Mouse (Mus musculus) hindbrain, embryonic 14.5 days (tissue): ENCODE measurements around the gene Tiam1. TPM values are rescaled to one million over a fixed set of nuclear protein-coding genes. Genes with fewer than 3 reads are reported as not detected.

Source experiments
- ATAC-seq: fragments of 200-750 bp; cut with Nextera tagmentation; 2 replicates; pipeline ENCODE4 v1.8.0; 2017; ENCODE audit warnings: moderate number of reproducible peaks, mild to moderate bottlenecking, moderate TSS enrichment, moderate library complexity; ENCODE audit not compliant: low FRiP score
- DNase-seq: peaks from one replicate; pipeline ENCODE4 v3.0.0-alpha.2; 2015; ENCODE audit warnings: low spot score
- H3K27ac ChIP-seq: fragments of 300-500 bp; sonication (generic); 2 replicates; pipeline ENCODE4 v1.5.1; 2014; ENCODE audit warnings: mild to moderate bottlenecking, moderate library complexity
- H3K27me3 ChIP-seq: fragments of 300-500 bp; sonication (generic); 2 replicates; pipeline ENCODE4 v1.6.1; 2014; ENCODE audit warnings: mild to moderate bottlenecking, low read length, mixed read lengths; ENCODE audit not compliant: control insufficient read depth, insufficient read depth
- H3K36me3 ChIP-seq: fragments of 300-500 bp; sonication (generic); replicated peaks from 2 replicates; pipeline ENCODE4 v1.6.1; 2014; ENCODE audit not compliant: control insufficient read depth, insufficient read depth
- H3K4me1 ChIP-seq: fragments of 300-500 bp; sonication (generic); replicated peaks from 2 replicates; pipeline ENCODE4 v1.6.1; 2014; ENCODE audit warnings: antibody characterized with exemption, low read length, mixed read lengths; ENCODE audit not compliant: control insufficient read depth, insufficient read depth
- H3K4me2 ChIP-seq: fragments of 300-500 bp; sonication (generic); replicated peaks from 2 replicates; pipeline ENCODE4 v1.6.1; 2014; ENCODE audit warnings: mild to moderate bottlenecking, moderate library complexity
- H3K4me3 ChIP-seq: fragments of 300-500 bp; sonication (generic); replicated peaks from 2 replicates; pipeline ENCODE4 v1.5.1; 2014; ENCODE audit warnings: mild to moderate bottlenecking, low read length
- H3K9ac ChIP-seq: fragments of 300-500 bp; sonication (generic); 2 replicates; pipeline ENCODE4 v1.6.1; 2014
- H3K9me3 ChIP-seq: fragments of 300-500 bp; sonication (generic); 2 replicates; pipeline ENCODE4 v1.6.1; 2016; ENCODE audit warnings: low read length; ENCODE audit not compliant: control insufficient read depth
- WGBS: fragments of 180-500 bp; shearing (Covaris S2); extraction: QIAGEN DNeasy Blood & Tissue Kit; methylation state at CpG from one replicate; pipeline ENCODE4 v1.1.7; 2014; 5-methylcytosine and 5-hydroxymethylcytosine counted together
- polyA plus RNA-seq: library from polyadenylated mRNA; unstranded; fragments of >200 nt; fragmentation: Nextera tagmentation; extraction: Ambion mirVana; gene quantifications from 2 replicates; pipeline ENCODE4 v1.2.1, GENCODE M21; 2014

Gene Tiam1
- polyA plus RNA-seq, 1 experiment from 2014 or later: 27.2 TPM

GRCm38 (mm10) chr16:89739559-89739958 lies 404.0 kb downstream of the Tiam1 start:
- Histone ChIP-seq H3K27me3 (no peaks in the 10 kb centered on the region), H3K4me1 (no peaks in the 10 kb centered on the region), H3K27ac (no peak overlapping the region), H3K4me3 (no peak overlapping the region), H3K36me3 (no peaks in the 10 kb centered on the region), H3K9me3 (no peaks in the 10 kb centered on the region), H3K4me2 (no peak overlapping the region), H3K9ac (no peak overlapping the region)
- WGBS: 74% methylated on average over 2 of the region's 2 CpGs
- no peak for ATAC-seq
- no peak for DNase-seq

GRCm38 (mm10) chr16:89738963-89739362 lies 404.6 kb downstream of the Tiam1 start:
- no peaks in the 10 kb centered on the region for H3K27me3 ChIP-seq
- WGBS: 6% methylated on average over 6 of the region's 6 CpGs
- H3K36me3 ChIP-seq: no peaks in the 10 kb centered on the region
- ATAC-seq (peak; percentile 31; the same call in 1 of the 2 replicates), DNase-seq (peak; percentile 33)
- H3K4me2 ChIP-seq: no peak overlapping the region
- no peak overlapping the region for H3K9ac ChIP-seq
- no peaks in the 10 kb centered on the region for H3K9me3 ChIP-seq
- H3K27ac ChIP-seq: no peak overlapping the region
- no peak overlapping the region for H3K4me3 ChIP-seq
- H3K4me1 ChIP-seq: no peaks in the 10 kb centered on the region

Other genes with a start within 250 kb of the Tiam1 start
- gene Sod1, start 77.0 kb upstream of the Tiam1 start, polyA plus RNA-seq: 980 and 1,077 TPM in 2 replicates
- 24.4 and 26.2 TPM in 2 replicates for gene Scaf4, start 140.7 kb upstream of the Tiam1 start, polyA plus RNA-seq
- 6.9 and 7.8 TPM in 2 replicates for gene Hunk, start 242.2 kb upstream of the Tiam1 start, polyA plus RNA-seq